In genomic region chr17:46903876-46904490, GRCm38 (mm10) we compare ENCODE assay signal across 8 mouse cellular contexts. TPM values are rescaled to one million over a fixed set of nuclear protein-coding genes. Genes with fewer than 3 reads are reported as not detected.
A peak's percentile ranks its signal among the peaks of the same experiment; 100 is the strongest.
DNase-seq lines count a peak whose midpoint lies in the region; ATAC-seq and TF ChIP-seq lines count a peak whose summit lies in the region.

No protein-coding gene starts in this region.

- peak; percentile 97 for TF ChIP-seq CTCF in Patski (IDR thresholded peaks at IDR 0.05)

- H3K4me1 ChIP-seq in hindbrain, embryonic 13.5 days (replicated peaks) = no peaks in the 10 kb centered on the region; the same call in 1 of the 2 replicates

- CTCF ChIA-PET in Patski (lab: Charles Lee) = interaction anchor here (0.9 to 1.3 kb wide), 4 partner anchors 12 to 29 kb away, joined by 3 to 5 read pairs (median 4); no protein-coding TSS in a partner anchor

- in situ Hi-C loops in Patski (cut with MboI; ENCODE audit: low pct_unique_long_range_greater_than_20kb) = no loop called here

- H3K36me3 ChIP-seq in hindbrain, embryonic 13.5 days = no peaks in the 10 kb centered on the region

- no peak overlapping the region for H3K4me3 ChIP-seq in hindbrain, embryonic 13.5 days

- POLR2A ChIA-PET in Patski (lab: Charles Lee) = interaction anchor here (0.6 kb wide), 1 partner anchor 15 kb away, joined by 3 read pairs; no protein-coding TSS in a partner anchor

- H3K27me3 ChIP-seq in Patski = no peaks in the 10 kb centered on the region
- H3K27me3 ChIP-seq in hindbrain, embryonic 13.5 days = no peaks in the 10 kb centered on the region

- H3K9ac ChIP-seq in hindbrain, embryonic 13.5 days = 0 out of 2 replicates have a peak overlapping the region, but pooled peaks have one; percentile 16

- WGBS in hindbrain, embryonic 13.5 days = 23% methylated on average over 19 of the region's 19 CpGs

- no peak for DNase-seq in Patski (ENCODE audit: low read depth, low spot score)
- DNase-seq in cerebellum, adult 9-11 months = peak; percentile 84
- DNase-seq in frontal cortex, postnatal 25 days (ENCODE audit: low spot score in 2 of 2) = peak; percentile 59 to 67
- peak; percentile 66 to 68 for DNase-seq in layer of hippocampus, postnatal 36 days
- DNase-seq in lung, postnatal 4 days = peak; percentile 60 to 84
- peak; percentile 79 to 85 for DNase-seq in right cerebral cortex, adult 2 months (ENCODE audit: low spot score in 2 of 2)
- peak; percentile 72 for DNase-seq in urinary bladder, postnatal 25 days (ENCODE audit: low spot score)

- no peaks in the 10 kb centered on the region for H3K9me3 ChIP-seq in hindbrain, embryonic 13.5 days

- H3K27ac ChIP-seq in hindbrain, embryonic 13.5 days = no peak overlapping the region

- peak; percentile 80 for ATAC-seq in Patski
- peak; percentile 72 for ATAC-seq in hindbrain, embryonic 13.5 days (ENCODE audit: low FRiP score)

- H3K4me2 ChIP-seq in hindbrain, embryonic 13.5 days = no peak overlapping the region

RNA-seq across cellular contexts. Expression of gene Prph2, which starts 6.3 kb away (rescaled TPM):
- not detected for polyA plus RNA-seq in Patski (2021)
- polyA plus RNA-seq in hindbrain, embryonic 13.5 days (2015; fragmentation: Nextera tagmentation; extraction: Ambion mirVana) = not detected in 2 replicates
- not detected for total RNA-seq in layer of hippocampus, postnatal 36 days (2021)

RNA-seq across cellular contexts. Expression of gene Tbcc, which starts 13.5 kb away (rescaled TPM):
- polyA plus RNA-seq in Patski (2021) = 36.4 TPM
- 58.7 and 63.7 TPM in 2 replicates for polyA plus RNA-seq in hindbrain, embryonic 13.5 days (2015; fragmentation: Nextera tagmentation; extraction: Ambion mirVana)
- total RNA-seq in layer of hippocampus, postnatal 36 days (2021) = 10 to 100 TPM; 29.0 to 32.8 TPM

RNA-seq across cellular contexts. Expression of gene Bicral, which starts 45.7 kb away (rescaled TPM):
- polyA plus RNA-seq in Patski (2021) = 16.4 TPM
- polyA plus RNA-seq in hindbrain, embryonic 13.5 days (2015; fragmentation: Nextera tagmentation; extraction: Ambion mirVana) = 5.9 and 7.8 TPM in 2 replicates
- 10 to 100 TPM; 48.2 to 62.2 TPM for total RNA-seq in layer of hippocampus, postnatal 36 days (2021)
